Mouse (Mus musculus) frontal cortex, adult (tissue): Measurements from ENCODE around the gene Cyb5rl.
A peak's percentile ranks its signal among the peaks of the same experiment; 100 is the strongest.

Source experiments
- ATAC-seq: cut with Nextera tagmentation; 2 replicates; pipeline ENCODE4 v1.9.2; 2017; ENCODE audit warnings: mild to moderate bottlenecking, moderate library complexity, mixed read lengths; ENCODE audit not compliant: low TSS enrichment

Cyb5rl gene

GRCm38 (mm10) chr4:107066252-107067124 lies at the start of gene Cyb5rl, which contains the start of gene Mrpl37:
Gene Cyb5rl (plus strand): TSS chr4:107066988.
Gene Mrpl37 (minus strand): TSS chr4:107066868.
- ATAC-seq = peak; percentile 100

GRCm38 (mm10) chr4:107017257-107017656 lies 49.5 kb upstream of the Cyb5rl start:
- ATAC-seq = no peak

GRCm38 (mm10) chr4:107018521-107018920 lies 48.3 kb upstream of the Cyb5rl start:
- no peak for ATAC-seq

GRCm38 (mm10) chr4:107019027-107019426 lies 47.8 kb upstream of the Cyb5rl start:
- ATAC-seq = peak; percentile 69

GRCm38 (mm10) chr4:107020287-107021000 lies 46.3 kb upstream of the Cyb5rl start:
- no peak for ATAC-seq

GRCm38 (mm10) chr4:107021464-107021863 lies 45.3 kb upstream of the Cyb5rl start:
- ATAC-seq = no peak

GRCm38 (mm10) chr4:107024899-107025298 lies 41.9 kb upstream of the Cyb5rl start:
- no peak for ATAC-seq

GRCm38 (mm10) chr4:107025369-107025768 lies 41.4 kb upstream of the Cyb5rl start:
- ATAC-seq = no peak

GRCm38 (mm10) chr4:107026451-107026850 lies 40.3 kb upstream of the Cyb5rl start:
- no peak for ATAC-seq

- no peak for ATAC-seq
Observed at GRCm38 (mm10) chr4:107035689-107036088, 31.1 kb upstream of the Cyb5rl start.

- ATAC-seq = no peak
Observed at GRCm38 (mm10) chr4:107036985-107037384, 29.8 kb upstream of the Cyb5rl start.

- ATAC-seq = peak; percentile 81
Observed at GRCm38 (mm10) chr4:107038303-107038702, 28.5 kb upstream of the Cyb5rl start.

GRCm38 (mm10) chr4:107039270-107039669 lies 27.5 kb upstream of the Cyb5rl start:
- ATAC-seq = peak; percentile 70

- ATAC-seq = no peak
Observed at GRCm38 (mm10) chr4:107042304-107042703, 24.5 kb upstream of the Cyb5rl start.

GRCm38 (mm10) chr4:107045188-107045587 lies 21.6 kb upstream of the Cyb5rl start:
- no peak for ATAC-seq

GRCm38 (mm10) chr4:107047806-107048205 lies 19.0 kb upstream of the Cyb5rl start:
- 0 out of 2 replicates have a peak, but pooled peaks have one; percentile 33 for ATAC-seq

- no peak for ATAC-seq
Observed at GRCm38 (mm10) chr4:107048568-107049162, 18.1 kb upstream of the Cyb5rl start.

GRCm38 (mm10) chr4:107051889-107052288 lies 14.9 kb upstream of the Cyb5rl start:
- ATAC-seq = peak; percentile 61

GRCm38 (mm10) chr4:107052962-107053553 lies 13.7 kb upstream of the Cyb5rl start:
- no peak for ATAC-seq

GRCm38 (mm10) chr4:107056088-107056487 lies 10.7 kb upstream of the Cyb5rl start:
- ATAC-seq = no peak

GRCm38 (mm10) chr4:107058346-107058745 lies 8.4 kb upstream of the Cyb5rl start:
- ATAC-seq = no peak

GRCm38 (mm10) chr4:107058781-107059180 lies 8.0 kb upstream of the Cyb5rl start:
- ATAC-seq = no peak
